Mouse (Mus musculus) liver, embryonic 14.5 days (tissue): ENCODE results near the gene Tmed10. TPM values are rescaled to one million over a fixed set of nuclear protein-coding genes. Genes with fewer than 3 reads are reported as not detected.
A peak's percentile ranks its signal among the peaks of the same experiment; 100 is the strongest.

Experiments
- ATAC-seq: fragments of 200-750 bp; cut with Nextera tagmentation; 2 replicates; pipeline ENCODE4 v1.8.0; 2017; ENCODE audit warnings: moderate number of reproducible peaks, mild to moderate bottlenecking, moderate library complexity; ENCODE audit not compliant: insufficient read depth
- DNase-seq, 3 experiments: peaks; one replicate each; pipeline ENCODE4 v3.0.0-alpha.2; 2012 to 2013; ENCODE audit warnings: low read depth in 3 of 3, low spot score in 3 of 3
- H3K27ac ChIP-seq: fragments of 300-500 bp; sonication (generic); 2 replicates; pipeline ENCODE4 v1.5.1; 2014; ENCODE audit warnings: moderate library complexity, mild to moderate bottlenecking, control low read depth, inconsistent platforms
- H3K27me3 ChIP-seq: fragments of 300-500 bp; sonication (generic); 2 replicates; pipeline ENCODE4 v1.6.1; 2014; ENCODE audit warnings: mild to moderate bottlenecking, low read length, moderate library complexity; ENCODE audit not compliant: control insufficient read depth, insufficient read depth
- H3K36me3 ChIP-seq: fragments of 300-500 bp; sonication (generic); replicated peaks from 2 replicates; pipeline ENCODE4 v1.6.1; 2014; ENCODE audit warnings: low read depth; ENCODE audit not compliant: control insufficient read depth, insufficient read depth
- H3K4me1 ChIP-seq, 2 experiments: fragments of 200-500 bp in 1 of 2; fragments of 300-500 bp in 1 of 2; sonication (generic) in 1 of 2; replicated peaks; 2 replicates each; pipeline ENCODE4 v1.6.1; 2012 to 2014; ENCODE audit warnings: antibody characterized with exemption in 1 of 2, inconsistent platforms in 1 of 2, low read length in 1 of 2; ENCODE audit not compliant: control insufficient read depth in 2 of 2, insufficient read depth in 2 of 2
- H3K4me2 ChIP-seq: fragments of 300-500 bp; sonication (generic); 2 replicates; pipeline ENCODE4 v1.6.1; 2014; ENCODE audit warnings: low read depth, mild to moderate bottlenecking, control low read depth, moderate library complexity
- H3K4me3 ChIP-seq, 2 experiments: fragments of 200-500 bp in 1 of 2; fragments of 300-500 bp in 1 of 2; sonication (generic) in 1 of 2; 2 replicates each; pipeline ENCODE4 v1.5.1; 2012 to 2014; ENCODE audit warnings: low read depth in 2 of 2, low read length in 2 of 2, mild to moderate bottlenecking in 2 of 2, control low read depth in 1 of 2, inconsistent platforms in 1 of 2, moderate library complexity in 1 of 2; ENCODE audit not compliant: insufficient read depth in 1 of 2
- H3K9ac ChIP-seq: fragments of 300-500 bp; sonication (generic); replicated peaks from 2 replicates; pipeline ENCODE4 v1.6.1; 2014; ENCODE audit warnings: mild to moderate bottlenecking, control low read depth, moderate library complexity
- H3K9me3 ChIP-seq: fragments of 300-500 bp; sonication (generic); 2 replicates; pipeline ENCODE4 v1.6.1; 2016; ENCODE audit warnings: low read length, mixed read lengths; ENCODE audit not compliant: control insufficient read depth
- CTCF ChIP-seq: IDR thresholded peaks from 2 replicates; pipeline ENCODE4 v1.5.1; 2016; ENCODE audit warnings: antibody characterized with exemption, low read depth, control low read depth
- EP300 ChIP-seq: IDR thresholded peaks from 2 replicates; pipeline ENCODE4 v1.6.1; 2016; ENCODE audit warnings: antibody characterized with exemption, low read depth
- WGBS: fragments of 180-500 bp; shearing (Covaris S2); extraction: QIAGEN DNeasy Blood & Tissue Kit; methylation state at CpG from one replicate; pipeline ENCODE4 v1.1.7; 2014; ENCODE audit not compliant: insufficient replicate concordance; 5-methylcytosine and 5-hydroxymethylcytosine counted together
- polyA plus RNA-seq, 2 experiments: library from polyadenylated mRNA; depleted of rRNA in 1 of 2; stranded (reverse) in 1 of 2; unstranded in 1 of 2; fragments of >200 nt; fragmentation: Nextera tagmentation in 1 of 2; extraction: Ambion mirVana in 1 of 2; gene quantifications; 2 replicates each; pipeline versions ENCODE4 v1.2.1 to v1.2.3; 2012 to 2014

Tmed10 gene
- polyA plus RNA-seq, 2 experiments: 67.2 to 175 TPM

- Histone ChIP-seq H3K27ac (no peak overlapping the region), H3K4me1 (peaks cover 0 to 2% of the 10 kb centered on the region in 2 experiments; a peak in 1 of 4 replicates), H3K27me3 (no peaks in the 10 kb centered on the region), H3K9me3 (no peaks in the 10 kb centered on the region), H3K36me3 (peaks cover 23% of the 10 kb centered on the region), H3K9ac (no peak overlapping the region), H3K4me2 (no peak overlapping the region), H3K4me3 (no peak overlapping the region)
- WGBS: 62% methylated on average over 10 of the region's 10 CpGs
- DNase-seq: no peak
- TF ChIP-seq EP300 (no peak), CTCF (no peak)
- no peak for ATAC-seq
Observed at GRCm38 (mm10) chr12:85350407-85351232, 24.0 kb downstream of the Tmed10 start.

GRCm38 (mm10) chr12:85348338-85348737 is 26.3 kb downstream of the Tmed10 start:
- no peak overlapping the region for H3K9ac ChIP-seq
- no peak for TF ChIP-seq CTCF
- peak; percentile 10; the same call in 1 of the 2 replicates for TF ChIP-seq EP300
- H3K36me3 ChIP-seq: peaks cover 18% of the 10 kb centered on the region
- WGBS: 65% methylated on average over 6 of the region's 6 CpGs
- H3K4me1 ChIP-seq: peaks cover 0 to 2% of the 10 kb centered on the region in 2 experiments; a peak in 1 of 4 replicates
- DNase-seq (no peak), ATAC-seq (no peak)
- H3K27me3 ChIP-seq: no peaks in the 10 kb centered on the region
- no peak overlapping the region for H3K4me3 ChIP-seq
- H3K4me2 ChIP-seq: no peak overlapping the region
- H3K27ac ChIP-seq: no peak overlapping the region
- H3K9me3 ChIP-seq: no peaks in the 10 kb centered on the region

GRCm38 (mm10) chr12:85347196-85347595 is 27.5 kb downstream of the Tmed10 start:
- no peak for ATAC-seq
- no peak for DNase-seq
- H3K27me3 ChIP-seq: no peaks in the 10 kb centered on the region
- 90% methylated on average over 3 of the region's 3 CpGs for WGBS
- TF ChIP-seq EP300 (no peak), CTCF (no peak)
- H3K27ac ChIP-seq: no peak overlapping the region
- H3K4me2 ChIP-seq: no peak overlapping the region
- H3K9me3 ChIP-seq: no peaks in the 10 kb centered on the region
- peaks cover 18% of the 10 kb centered on the region for H3K36me3 ChIP-seq
- H3K4me3 ChIP-seq: no peak overlapping the region
- no peak overlapping the region for H3K9ac ChIP-seq
- H3K4me1 ChIP-seq: peaks cover 0 to 2% of the 10 kb centered on the region in 2 experiments; a peak in 1 of 4 replicates

- ATAC-seq: no peak
- 39% methylated on average over 3 of the region's 3 CpGs for WGBS
Observed at GRCm38 (mm10) chr12:85346374-85346773, 28.3 kb downstream of the Tmed10 start.

GRCm38 (mm10) chr12:85345559-85345958 is 29.1 kb downstream of the Tmed10 start:
- Histone ChIP-seq H3K9ac (no peak overlapping the region), H3K4me3 (no peak overlapping the region), H3K4me2 (no peak overlapping the region), H3K27ac (no peak overlapping the region), H3K4me1 (peaks cover 0 to 2% of the 10 kb centered on the region in 2 experiments; a peak in 2 of 4 replicates), H3K27me3 (no peaks in the 10 kb centered on the region), H3K36me3 (peaks cover 20% of the 10 kb centered on the region), H3K9me3 (no peaks in the 10 kb centered on the region)
- no peak for DNase-seq
- TF ChIP-seq CTCF (no peak), EP300 (no peak)
- ATAC-seq: no peak
- 88% methylated on average over 6 of the region's 6 CpGs for WGBS

More at GRCm38 (mm10) chr12:85346374-85346773, 28.3 kb downstream of the Tmed10 start:
- Histone ChIP-seq H3K9me3 (no peaks in the 10 kb centered on the region), H3K9ac (no peak overlapping the region), H3K4me2 (no peak overlapping the region), H3K36me3 (peaks cover 18% of the 10 kb centered on the region), H3K27ac (no peak overlapping the region), H3K4me1 (peaks cover 0 to 2% of the 10 kb centered on the region in 2 experiments; a peak in 1 of 4 replicates), H3K4me3 (no peak overlapping the region), H3K27me3 (no peaks in the 10 kb centered on the region)
- TF ChIP-seq CTCF: peak; percentile 61
- TF ChIP-seq EP300: no peak
- DNase-seq: peak in 2 of 3 experiments; percentile 28 to 56
